Mouse (Mus musculus): ENCODE measurements at regions not wholly inside any gene's neighbourhood (a gene's known extent, or its start where the extent isn't known, plus 50 kb on each side); places are given as distances from the start of the nearest gene placed in this dataset.
"Not testable (repeated sequence)": the region's sequence is repeated elsewhere in the genome, so short reads cannot be mapped to it uniquely, and the experiment has no call there.

GRCm38 (mm10) chr8:115980616-115981015 lies 273.0 kb upstream of the Maf start:
- Histone ChIP-seq H3K4me2 (ENCODE audit: low read depth) (no peak overlapping the region), H3K27ac (ENCODE audit: low read depth, low read length) (no peak overlapping the region), H3K9me3 (ENCODE audit: low read length) (no peaks in the 10 kb centered on the region), H3K27me3 (ENCODE audit: insufficient read depth, low read length) (no peaks in the 10 kb centered on the region), H3K9ac (no peak overlapping the region), H3K36me3 (ENCODE audit: insufficient read depth) (no peaks in the 10 kb centered on the region), H3K4me3 (ENCODE audit: low read depth, low read length) (no peak overlapping the region), H3K4me1 (ENCODE audit: insufficient read depth) (no peaks in the 10 kb centered on the region)
- WGBS, result 94% methylated on average over 3 of the region's 3 CpGs
- ATAC-seq (no peak), DNase-seq (no peak)
- no peak for TF ChIP-seq CTCF (IDR thresholded peaks at IDR 0.05; ENCODE audit: low read depth)

- H3K9me3 ChIP-seq (ENCODE audit: low read length), result no peaks in the 10 kb centered on the region
- H3K27ac ChIP-seq (ENCODE audit: low read depth, low read length), result no peak overlapping the region
- no peaks in the 10 kb centered on the region for H3K27me3 ChIP-seq (ENCODE audit: insufficient read depth, low read length)
- ATAC-seq (no peak), DNase-seq (no peak)
- no peak overlapping the region for H3K4me3 ChIP-seq (ENCODE audit: low read depth, low read length)
- TF ChIP-seq CTCF (IDR thresholded peaks at IDR 0.05; ENCODE audit: low read depth), result no peak
- no peak overlapping the region for H3K9ac ChIP-seq
- WGBS, result 43% methylated on average over 4 of the region's 4 CpGs
- no peaks in the 10 kb centered on the region for H3K36me3 ChIP-seq (ENCODE audit: insufficient read depth)
- no peak overlapping the region for H3K4me2 ChIP-seq (ENCODE audit: low read depth)
- no peaks in the 10 kb centered on the region for H3K4me1 ChIP-seq (ENCODE audit: insufficient read depth)
Observed at GRCm38 (mm10) chr8:115977152-115977551, 269.6 kb upstream of the Maf start.

- no peaks in the 10 kb centered on the region for H3K27me3 ChIP-seq (ENCODE audit: insufficient read depth, low read length)
- WGBS, result 48% methylated on average over 2 of the region's 2 CpGs
- no peaks in the 10 kb centered on the region for H3K9me3 ChIP-seq (ENCODE audit: low read length)
- H3K4me3 ChIP-seq (ENCODE audit: low read depth, low read length), result no peak overlapping the region
- ATAC-seq (no peak), DNase-seq (no peak)
- H3K36me3 ChIP-seq (ENCODE audit: insufficient read depth), result no peaks in the 10 kb centered on the region
- no peak for TF ChIP-seq CTCF (IDR thresholded peaks at IDR 0.05; ENCODE audit: low read depth)
- H3K27ac ChIP-seq (ENCODE audit: low read depth, low read length), result no peak overlapping the region
- H3K4me2 ChIP-seq (ENCODE audit: low read depth), result no peak overlapping the region
- H3K9ac ChIP-seq, result no peak overlapping the region
- H3K4me1 ChIP-seq (ENCODE audit: insufficient read depth), result no peaks in the 10 kb centered on the region
Observed at GRCm38 (mm10) chr8:115974706-115975105, 267.1 kb upstream of the Maf start.

DNA sequence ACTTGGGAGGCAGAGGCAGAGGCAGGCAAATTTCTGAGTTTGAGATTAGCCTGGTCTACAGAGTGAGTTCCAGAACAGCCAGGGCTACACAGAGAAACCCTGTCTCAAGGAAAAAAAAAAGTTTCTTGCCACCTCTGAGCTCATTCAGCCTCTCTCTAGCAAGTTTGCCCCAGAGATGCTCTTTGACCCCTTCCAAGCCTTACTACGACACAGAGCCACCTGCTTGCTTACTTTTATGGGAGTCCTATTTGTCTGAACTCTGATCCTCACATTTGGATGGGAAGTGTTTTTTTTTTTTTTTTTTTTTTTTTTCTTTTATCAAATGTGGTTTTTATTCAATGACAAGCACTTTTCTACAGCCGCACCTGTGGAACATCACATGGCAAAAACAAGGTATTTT lies 263.8 kb upstream of the Maf start:
- not testable (repeated sequence) for ATAC-seq; H3K4me2 ChIP-seq (ENCODE audit: low read depth); H3K4me1 ChIP-seq (ENCODE audit: insufficient read depth); H3K27me3 ChIP-seq (ENCODE audit: insufficient read depth, low read length); H3K9ac ChIP-seq; H3K4me3 ChIP-seq (ENCODE audit: low read depth, low read length); H3K9me3 ChIP-seq (ENCODE audit: low read length); DNase-seq; H3K36me3 ChIP-seq (ENCODE audit: insufficient read depth); H3K27ac ChIP-seq (ENCODE audit: low read depth, low read length)
- 92% methylated on average over 2 of the region's 2 CpGs for WGBS

GRCm38 (mm10) chr8:115968121-115968520 lies 260.5 kb upstream of the Maf start:
- DNase-seq (no peak), ATAC-seq (no peak)
- Histone ChIP-seq H3K4me3 (ENCODE audit: low read depth, low read length) (no peak overlapping the region), H3K36me3 (ENCODE audit: insufficient read depth) (no peaks in the 10 kb centered on the region), H3K9me3 (ENCODE audit: low read length) (no peaks in the 10 kb centered on the region), H3K27ac (ENCODE audit: low read depth, low read length) (no peak overlapping the region), H3K27me3 (ENCODE audit: insufficient read depth, low read length) (no peaks in the 10 kb centered on the region), H3K4me2 (ENCODE audit: low read depth) (no peak overlapping the region), H3K9ac (no peak overlapping the region), H3K4me1 (ENCODE audit: insufficient read depth) (no peaks in the 10 kb centered on the region)
- no peak for TF ChIP-seq CTCF (IDR thresholded peaks at IDR 0.05; ENCODE audit: low read depth)
- 89% methylated on average over 5 of the region's 5 CpGs for whole genome bisulfite sequencing

- no peak for DNase-seq
- Histone ChIP-seq H3K9me3 (ENCODE audit: low read length) (no peaks in the 10 kb centered on the region), H3K4me2 (ENCODE audit: low read depth) (no peak overlapping the region), H3K9ac (no peak overlapping the region), H3K27ac (ENCODE audit: low read depth, low read length) (no peak overlapping the region), H3K36me3 (ENCODE audit: insufficient read depth) (no peaks in the 10 kb centered on the region), H3K4me1 (ENCODE audit: insufficient read depth) (no peaks in the 10 kb centered on the region), H3K4me3 (ENCODE audit: low read depth, low read length) (no peak overlapping the region), H3K27me3 (ENCODE audit: insufficient read depth, low read length) (no peaks in the 10 kb centered on the region)
- no peak for ATAC-seq
- no peak for TF ChIP-seq CTCF (IDR thresholded peaks at IDR 0.05; ENCODE audit: low read depth)
- WGBS, result 82% methylated on average over 7 of the region's 7 CpGs
Observed at GRCm38 (mm10) chr8:115965981-115966380, 258.4 kb upstream of the Maf start.

DNA sequence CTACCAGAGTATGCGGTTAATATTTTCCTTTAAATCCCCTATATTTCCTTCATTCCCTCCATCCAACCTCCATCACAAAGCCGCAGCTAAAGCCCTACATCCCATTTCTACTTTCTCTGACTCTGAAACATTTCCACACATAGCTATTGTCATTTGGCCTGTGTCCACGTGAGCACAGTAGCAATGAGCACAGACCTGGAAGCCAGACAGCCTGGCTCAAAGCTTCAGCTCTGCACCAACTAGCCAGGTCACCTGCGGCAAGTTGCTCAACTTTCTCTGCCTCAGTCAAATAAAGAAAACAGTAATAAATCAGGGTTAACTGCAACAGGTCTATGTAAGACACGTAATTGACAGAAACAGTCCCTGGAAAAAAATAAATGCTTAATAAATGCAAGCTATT lies 247.8 kb upstream of the Maf start:
- ATAC-seq, result no peak
- H3K9me3 ChIP-seq (ENCODE audit: low read length), result no peaks in the 10 kb centered on the region
- no peaks in the 10 kb centered on the region for H3K27me3 ChIP-seq (ENCODE audit: insufficient read depth, low read length)
- 79% methylated on average over 5 of the region's 5 CpGs for WGBS
- TF ChIP-seq CTCF (IDR thresholded peaks at IDR 0.05; ENCODE audit: low read depth), result no peak
- no peak overlapping the region for H3K4me2 ChIP-seq (ENCODE audit: low read depth)
- no peaks in the 10 kb centered on the region for H3K36me3 ChIP-seq (ENCODE audit: insufficient read depth)
- no peak overlapping the region for H3K4me3 ChIP-seq (ENCODE audit: low read depth, low read length)
- no peak overlapping the region for H3K9ac ChIP-seq
- H3K27ac ChIP-seq (ENCODE audit: low read depth, low read length), result no peak overlapping the region
- H3K4me1 ChIP-seq (ENCODE audit: insufficient read depth), result no peaks in the 10 kb centered on the region
- no peak for DNase-seq

Data from forebrain, postnatal 0 days (tissue).